Mouse (Mus musculus) bone marrow macrophage, adult 2 months (primary cell): ENCODE data around the gene Coq2.

Experiments used
- CTCF ChIP-seq: IDR thresholded peaks from 2 replicates; pipeline ENCODE4 v1.5.1; 2012; ENCODE audit warnings: low read depth, mild to moderate bottlenecking, low read length, moderate library complexity
- POLR2A ChIP-seq: IDR thresholded peaks from 2 replicates; pipeline ENCODE4 v1.6.1; 2012; ENCODE audit warnings: mild to moderate bottlenecking, low read depth, low read length, borderline replicate concordance

GRCm38 (mm10) chr5:100719235-100720088 is 44.5 kb upstream of the Coq2 start, which contains the start of gene Hpse:
- TF ChIP-seq CTCF (no peak), POLR2A (no peak)
